Mouse (Mus musculus) hindbrain, embryonic 13.5 days (tissue): ENCODE measurements around the gene Nfkbil1. TPM values are rescaled to one million over a fixed set of nuclear protein-coding genes. Genes with fewer than 3 reads are reported as not detected.

ENCODE experiments used
- ATAC-seq: fragments of 200-750 bp; cut with Nextera tagmentation; 2 replicates; pipeline ENCODE4 v1.8.0; 2017; ENCODE audit warnings: moderate TSS enrichment; ENCODE audit not compliant: low FRiP score
- H3K27ac ChIP-seq: fragments of 300-500 bp; sonication (generic); 2 replicates; pipeline ENCODE4 v1.5.1; 2015; ENCODE audit warnings: inconsistent platforms, mild to moderate bottlenecking, moderate library complexity
- H3K27me3 ChIP-seq: fragments of 300-500 bp; sonication (generic); 2 replicates; pipeline ENCODE4 v1.6.1; 2015; ENCODE audit warnings: mild to moderate bottlenecking, inconsistent platforms
- H3K36me3 ChIP-seq: fragments of 300-500 bp; sonication (generic); 2 replicates; pipeline ENCODE4 v1.6.1; 2015; ENCODE audit warnings: mild to moderate bottlenecking, inconsistent platforms
- H3K4me1 ChIP-seq: fragments of 300-500 bp; sonication (generic); replicated peaks from 2 replicates; pipeline ENCODE4 v1.6.1; 2015; ENCODE audit warnings: inconsistent platforms
- H3K4me2 ChIP-seq: fragments of 300-500 bp; sonication (generic); 2 replicates; pipeline ENCODE4 v1.6.1; 2015; ENCODE audit warnings: inconsistent platforms, mild to moderate bottlenecking, moderate library complexity
- H3K4me3 ChIP-seq: fragments of 300-500 bp; sonication (generic); 2 replicates; pipeline ENCODE4 v1.5.1; 2015; ENCODE audit warnings: mild to moderate bottlenecking, inconsistent platforms
- H3K9ac ChIP-seq: fragments of 300-500 bp; sonication (generic); 2 replicates; pipeline ENCODE4 v1.6.1; 2015; ENCODE audit warnings: mild to moderate bottlenecking, inconsistent platforms
- H3K9me3 ChIP-seq: fragments of 300-500 bp; sonication (generic); 2 replicates; pipeline ENCODE4 v1.6.1; 2016; ENCODE audit warnings: inconsistent platforms
- WGBS: fragments of 180-500 bp; shearing (Covaris S2); methylation state at CpG from one replicate; pipeline ENCODE4 v1.1.7; 2015; 5-methylcytosine and 5-hydroxymethylcytosine counted together
- polyA plus RNA-seq: library from polyadenylated mRNA; unstranded; fragments of >200 nt; fragmentation: Nextera tagmentation; extraction: Ambion mirVana; gene quantifications from 2 replicates; pipeline ENCODE4 v1.2.1, GENCODE M21; 2015

The Nfkbil1 gene
- polyA plus RNA-seq, 1 experiment from 2014 or later, result 10.8 TPM

GRCm38 (mm10) chr17:35251981-35252380, 16.4 kb upstream of the Nfkbil1 start:
- 82% methylated on average over 5 of the region's 5 CpGs for WGBS
- no peak for ATAC-seq
- Histone ChIP-seq H3K4me2 (no peak overlapping the region), H3K4me3 (no peak overlapping the region), H3K4me1 (peaks cover 10% of the 10 kb centered on the region), H3K27me3 (0 out of 2 replicates have a peak, but pooled peaks cover under 1% of the 10 kb centered on the region), H3K9me3 (no peaks in the 10 kb centered on the region), H3K36me3 (peaks cover 77% of the 10 kb centered on the region), H3K9ac (no peak overlapping the region), H3K27ac (no peak overlapping the region; the same call in 1 of the 2 replicates)

GRCm38 (mm10) chr17:35251162-35251719, 15.6 kb upstream of the Nfkbil1 start:
- no peaks in the 10 kb centered on the region for H3K27me3 ChIP-seq
- no peak overlapping the region for H3K4me3 ChIP-seq
- H3K4me1 ChIP-seq, result peaks cover 16% of the 10 kb centered on the region
- no peak overlapping the region for H3K4me2 ChIP-seq
- no peaks in the 10 kb centered on the region for H3K9me3 ChIP-seq
- H3K36me3 ChIP-seq, result peaks cover 84% of the 10 kb centered on the region
- no peak overlapping the region for H3K27ac ChIP-seq
- no peak overlapping the region for H3K9ac ChIP-seq
- 87% methylated on average over 15 of the region's 15 CpGs for WGBS
- ATAC-seq, result no peak

- H3K36me3 ChIP-seq, result peaks cover 91% of the 10 kb centered on the region
- 91% methylated on average over 3 of the region's 3 CpGs for WGBS
These were observed 14.9 kb upstream of the Nfkbil1 start for GRCm38 (mm10) chr17:35250348-35251120.

GRCm38 (mm10) chr17:35249451-35250197, 14.0 kb upstream of the Nfkbil1 start:
- no peaks in the 10 kb centered on the region for H3K9me3 ChIP-seq
- no peak overlapping the region for H3K4me3 ChIP-seq
- H3K4me1 ChIP-seq, result peaks cover 32% of the 10 kb centered on the region
- WGBS, result 87% methylated on average over 19 of the region's 19 CpGs
- peaks cover 99% of the 10 kb centered on the region for H3K36me3 ChIP-seq
- no peak for ATAC-seq
- no peaks in the 10 kb centered on the region for H3K27me3 ChIP-seq
- H3K4me2 ChIP-seq, result no peak overlapping the region
- no peak overlapping the region for H3K9ac ChIP-seq
- H3K27ac ChIP-seq, result peak overlapping the region; percentile 20; the same call in 1 of the 2 replicates

More at GRCm38 (mm10) chr17:35250348-35251120, 14.9 kb upstream of the Nfkbil1 start:
- no peaks in the 10 kb centered on the region for H3K9me3 ChIP-seq
- no peak overlapping the region for H3K4me3 ChIP-seq
- ATAC-seq, result no peak
- H3K9ac ChIP-seq, result no peak overlapping the region
- peaks cover 23% of the 10 kb centered on the region for H3K4me1 ChIP-seq
- no peak overlapping the region for H3K27ac ChIP-seq
- H3K4me2 ChIP-seq, result no peak overlapping the region
- H3K27me3 ChIP-seq, result no peaks in the 10 kb centered on the region

GRCm38 (mm10) chr17:35248986-35249385, 13.4 kb upstream of the Nfkbil1 start:
- H3K36me3 ChIP-seq, result peaks cover 99% of the 10 kb centered on the region

GRCm38 (mm10) chr17:35247144-35247543, 11.6 kb upstream of the Nfkbil1 start:
- Histone ChIP-seq H3K27me3 (no peaks in the 10 kb centered on the region), H3K9me3 (no peaks in the 10 kb centered on the region), H3K4me2 (no peak overlapping the region), H3K9ac (no peak overlapping the region), H3K4me1 (peaks cover 49% of the 10 kb centered on the region), H3K27ac (no peak overlapping the region), H3K4me3 (no peak overlapping the region), H3K36me3 (peaks cover 89% of the 10 kb centered on the region)
- no peak for ATAC-seq
- 81% methylated on average over 7 of the region's 7 CpGs for WGBS

More at GRCm38 (mm10) chr17:35248986-35249385, 13.4 kb upstream of the Nfkbil1 start:
- no peaks in the 10 kb centered on the region for H3K9me3 ChIP-seq
- no peak overlapping the region for H3K9ac ChIP-seq
- H3K4me3 ChIP-seq, result no peak overlapping the region
- 89% methylated on average over 14 of the region's 14 CpGs for WGBS
- 0 out of 2 replicates have a peak overlapping the region, but pooled peaks have one; percentile 20 for H3K27ac ChIP-seq
- H3K27me3 ChIP-seq, result no peaks in the 10 kb centered on the region
- no peak overlapping the region for H3K4me2 ChIP-seq
- no peak for ATAC-seq
- H3K4me1 ChIP-seq, result peaks cover 39% of the 10 kb centered on the region

GRCm38 (mm10) chr17:35245731-35246623, 10.4 kb upstream of the Nfkbil1 start:
- H3K4me1 ChIP-seq, result peaks cover 49% of the 10 kb centered on the region
- H3K9ac ChIP-seq, result peak overlapping the region; percentile 99
- peak overlapping the region; percentile 75 for H3K4me3 ChIP-seq
- H3K9me3 ChIP-seq, result no peaks in the 10 kb centered on the region
- H3K36me3 ChIP-seq, result peaks cover 78% of the 10 kb centered on the region
- ATAC-seq, result no peak
- WGBS, result 84% methylated on average over 15 of the region's 15 CpGs
- H3K4me2 ChIP-seq, result peak overlapping the region; percentile 92
- no peaks in the 10 kb centered on the region for H3K27me3 ChIP-seq
- 0 out of 2 replicates have a peak overlapping the region, but pooled peaks have one; percentile 19 for H3K27ac ChIP-seq

GRCm38 (mm10) chr17:35244999-35245398, 9.4 kb upstream of the Nfkbil1 start:
- WGBS, result 80% methylated on average over 2 of the region's 2 CpGs
- no peak for ATAC-seq
- Histone ChIP-seq H3K9me3 (no peaks in the 10 kb centered on the region), H3K4me1 (peaks cover 58% of the 10 kb centered on the region), H3K4me3 (peak overlapping the region; percentile 75), H3K27ac (no peak overlapping the region), H3K9ac (peak overlapping the region; percentile 99), H3K4me2 (peak overlapping the region; percentile 92), H3K27me3 (no peaks in the 10 kb centered on the region), H3K36me3 (peaks cover 68% of the 10 kb centered on the region)

- Histone ChIP-seq H3K4me2 (peak overlapping the region; percentile 92), H3K36me3 (peaks cover 49% of the 10 kb centered on the region), H3K27me3 (no peaks in the 10 kb centered on the region), H3K9me3 (no peaks in the 10 kb centered on the region), H3K4me1 (peaks cover 60% of the 10 kb centered on the region), H3K27ac (peak overlapping the region; percentile 97), H3K4me3 (peak overlapping the region; percentile 75), H3K9ac (peak overlapping the region; percentile 99)
- WGBS, result 5% methylated on average over 16 of the region's 16 CpGs
- ATAC-seq, result no peak
These were observed 7.5 kb upstream of the Nfkbil1 start for GRCm38 (mm10) chr17:35243086-35243485.

- peak overlapping the region; percentile 99 for H3K9ac ChIP-seq
- ATAC-seq, result peak; percentile 38
- H3K36me3 ChIP-seq, result peaks cover 41% of the 10 kb centered on the region
- H3K27ac ChIP-seq, result peak overlapping the region; percentile 97
- peak overlapping the region; percentile 75 for H3K4me3 ChIP-seq
- no peaks in the 10 kb centered on the region for H3K27me3 ChIP-seq
- H3K4me1 ChIP-seq, result peaks cover 57% of the 10 kb centered on the region
- no peaks in the 10 kb centered on the region for H3K9me3 ChIP-seq
- WGBS, result under 1% methylated on average over 55 of the region's 55 CpGs
- peak overlapping the region; percentile 92 for H3K4me2 ChIP-seq
These were observed 6.7 kb upstream of the Nfkbil1 start for GRCm38 (mm10) chr17:35242015-35242941.
